Mouse (Mus musculus): ENCODE data around the gene Psenen.
A peak's percentile ranks its signal among the peaks of the same experiment; 100 is the strongest.

Psenen gene

GRCm38 (mm10) chr7:30588676-30589434, 25.4 kb upstream of the Psenen start, which contains the start of gene Kmt2b:
Kmt2b (minus strand) TSS chr7:30588726.
- DNase-seq = peak; percentile 97 to 99

- DNase-seq = peak in 1 of 2 experiments; percentile 38
Measured at GRCm38 (mm10) chr7:30587842-30588667, 24.6 kb upstream of the Psenen start.

- DNase-seq = no peak
Measured at GRCm38 (mm10) chr7:30586455-30587020, 23.1 kb upstream of the Psenen start.

GRCm38 (mm10) chr7:30585170-30585569, 21.7 kb upstream of the Psenen start:
- DNase-seq = peak in 1 of 2 experiments; percentile 35

- no peak for DNase-seq
Measured at GRCm38 (mm10) chr7:30584339-30584738, 20.9 kb upstream of the Psenen start.

- peak in 1 of 2 experiments; percentile 49 for DNase-seq
Measured at GRCm38 (mm10) chr7:30581547-30581946, 18.1 kb upstream of the Psenen start.

- no peak for DNase-seq
Measured at GRCm38 (mm10) chr7:30579950-30580349, 16.5 kb upstream of the Psenen start.

- DNase-seq = peak; percentile 83 to 90
Measured at GRCm38 (mm10) chr7:30572969-30573368, 9.5 kb upstream of the Psenen start.

GRCm38 (mm10) chr7:30572389-30572788, 9.0 kb upstream of the Psenen start:
- peak in 1 of 2 experiments; percentile 26 for DNase-seq

- no peak for DNase-seq
Measured at GRCm38 (mm10) chr7:30567555-30567954, 4.1 kb upstream of the Psenen start.

- DNase-seq = no peak
Measured at GRCm38 (mm10) chr7:30566033-30566432, 2.6 kb upstream of the Psenen start.

GRCm38 (mm10) chr7:30564970-30565571, 1.6 kb upstream of the Psenen start, which contains the start of gene Igflr1:
Igflr1 (plus strand) TSS chr7:30565427.
- no peak for DNase-seq

- no peak for DNase-seq
Measured at GRCm38 (mm10) chr7:30563906-30564280, 466 bp upstream of the Psenen start.

GRCm38 (mm10) chr7:30562526-30563116, 806 bp downstream of the Psenen start:
- peak in 1 of 2 experiments; percentile 27 for DNase-seq

GRCm38 (mm10) chr7:30560296-30560695, 3.1 kb downstream of the Psenen start:
- no peak for DNase-seq

GRCm38 (mm10) chr7:30559443-30559954, 3.9 kb downstream of the Psenen start, which contains the start of gene Lin37:
Lin37 (minus strand) TSS chr7:30559838.
- DNase-seq = peak; percentile 98 to 99

GRCm38 (mm10) chr7:30558656-30559442, 4.6 kb downstream of the Psenen start:
- no peak for DNase-seq

- DNase-seq = no peak
Measured at GRCm38 (mm10) chr7:30557901-30558514, 5.4 kb downstream of the Psenen start.

GRCm38 (mm10) chr7:30556894-30557536, 6.4 kb downstream of the Psenen start:
- DNase-seq = no peak

Data from kidney, postnatal 25 days (tissue).